Mouse (Mus musculus): ENCODE data around the gene Numb. TPM values are rescaled to one million over a fixed set of nuclear protein-coding genes. Genes with fewer than 3 reads are reported as not detected.

The Numb gene
- total RNA-seq, 1 experiment from 2014 or later = 17.0 TPM

DNA sequence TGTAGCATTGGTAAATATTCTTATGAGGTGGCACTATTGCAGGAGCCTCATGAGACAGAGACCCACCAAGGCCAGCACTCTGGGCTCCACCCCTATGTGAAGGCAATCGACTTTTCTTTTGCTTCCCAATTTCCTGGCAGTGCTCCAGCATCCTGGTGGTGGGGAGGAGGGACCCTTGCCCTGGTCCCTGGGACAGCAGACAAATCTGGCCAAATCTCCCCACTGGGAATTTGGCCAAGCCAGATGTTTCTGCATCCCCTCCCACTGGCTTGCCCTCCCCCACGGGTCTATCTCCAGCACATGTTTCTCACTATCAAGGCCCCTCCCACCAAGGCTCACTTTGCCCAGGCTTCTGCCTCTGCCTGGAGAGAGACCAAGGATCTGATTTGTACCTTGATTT lies 169.2 kb downstream of the Numb start:
- ATAC-seq (replicated peaks; ENCODE audit: low read depth, poor library complexity, severe bottlenecking) = no peak

DNA sequence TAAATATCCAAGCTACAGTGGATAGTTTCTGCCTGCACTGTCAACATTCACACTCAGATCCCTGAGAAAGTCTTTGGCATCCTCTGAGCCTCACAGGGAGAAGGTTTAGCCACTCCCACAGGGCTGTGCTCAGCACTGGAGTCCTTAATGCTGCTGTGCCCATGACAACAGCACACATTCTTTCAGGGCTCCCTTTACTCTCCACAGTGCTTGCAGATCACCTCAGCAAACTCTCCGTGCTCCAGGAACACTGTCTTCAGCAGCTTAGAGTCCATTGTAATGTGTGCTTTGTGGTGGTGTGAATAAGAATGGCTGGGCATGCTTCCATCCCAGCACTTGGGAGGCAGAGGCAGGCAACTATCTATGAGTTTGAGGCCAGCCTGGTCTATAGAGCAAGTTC lies 172.5 kb downstream of the Numb start:
- ATAC-seq (replicated peaks; ENCODE audit: low read depth, poor library complexity, severe bottlenecking) = no peak

Other genes with a start within 250 kb of the Numb start
- gene Psen1, start 233.8 kb downstream of the Numb start, total RNA-seq (2017) = 61.5 and 71.2 TPM in 2 replicates
- 0.05 TPM in 1 of 2 replicates, not detected in the other for gene Papln, start 158.3 kb downstream of the Numb start, total RNA-seq (2017)
- gene Riox1, start 28.7 kb upstream of the Numb start, total RNA-seq (2017) = 15.2 and 16.7 TPM in 2 replicates
- gene Heatr4, start 62.9 kb upstream of the Numb start, total RNA-seq (2017) = not detected in 2 replicates
- 13.1 and 16.3 TPM in 2 replicates for gene Acot2, start 65.9 kb upstream of the Numb start, total RNA-seq (2017)
- 7.9 and 10.9 TPM in 2 replicates for gene Acot1, start 87.6 kb upstream of the Numb start, total RNA-seq (2017)
- not detected in 2 replicates for gene Acot4, start 116.4 kb upstream of the Numb start, total RNA-seq (2017)
- gene Gm49366, start 117.0 kb upstream of the Numb start, total RNA-seq (2017) = not detected in 2 replicates
- gene Acot3, start 130.2 kb upstream of the Numb start, total RNA-seq (2017) = not detected in 2 replicates
- not detected in 2 replicates for gene Acot5, start 147.4 kb upstream of the Numb start, total RNA-seq (2017)
- gene Acot6, start 178.7 kb upstream of the Numb start, total RNA-seq (2017) = 1.6 and 2.5 TPM in 2 replicates
- gene Dnal1, start 192.4 kb upstream of the Numb start, total RNA-seq (2017) = 2.3 and 4.1 TPM in 2 replicates
- 0.58 and 0.64 TPM in 2 replicates for gene Pnma1, start 226.6 kb upstream of the Numb start, total RNA-seq (2017)

Measured in common myeloid progenitor, adult 5-6 weeks (primary cell).